Mouse (Mus musculus): ENCODE data around the gene 1700019D03Rik.

GRCm38 (mm10) chr1:52952143-52952542, 67.8 kb downstream of the 1700019D03Rik start:
- TF ChIP-seq POLR2A (IDR thresholded peaks at IDR 0.05; ENCODE audit: insufficient read depth, low read length) (no peak), CTCF (IDR thresholded peaks at IDR 0.05; ENCODE audit: low read depth, low read length) (no peak), EP300 (IDR thresholded peaks at IDR 0.05; ENCODE audit: insufficient read depth, low read depth, low read length) (no peak)

Measured in ES-Bruce4 (cell line).